Mouse (Mus musculus) liver, adult 2 months (tissue): ENCODE data around the gene Ngdn. TPM values are rescaled to one million over a fixed set of nuclear protein-coding genes. Genes with fewer than 3 reads are reported as not detected.

ENCODE experiments used
- DNase-seq: peaks from one replicate; pipeline ENCODE4 v3.0.0-alpha.2; 2011; ENCODE audit warnings: low read depth, low spot score; ENCODE audit errors: extremely low read depth
- H3K27ac ChIP-seq: fragments of 200-500 bp; replicated peaks from 2 replicates; pipeline ENCODE4 v1.5.1; 2012; ENCODE audit warnings: low read depth, mild to moderate bottlenecking, control low read depth, inconsistent platforms, low read length; ENCODE audit not compliant: insufficient read depth
- H3K27me3 ChIP-seq: fragments of 200-500 bp; 2 replicates; pipeline ENCODE4 v1.6.1; 2012; ENCODE audit warnings: mild to moderate bottlenecking, moderate library complexity, low read length, inconsistent platforms; ENCODE audit not compliant: control insufficient read depth, insufficient read depth
- H3K36me3 ChIP-seq: fragments of 200-500 bp; 2 replicates; pipeline ENCODE4 v1.6.1; 2012; ENCODE audit warnings: low read length, inconsistent platforms; ENCODE audit not compliant: control insufficient read depth, insufficient read depth
- H3K4me1 ChIP-seq: fragments of 200-500 bp; 2 replicates; pipeline ENCODE4 v1.6.1; 2011; ENCODE audit warnings: low read length; ENCODE audit not compliant: control insufficient read depth, insufficient read depth
- H3K4me3 ChIP-seq: fragments of 200-500 bp; 2 replicates; pipeline ENCODE4 v1.5.1; 2011; ENCODE audit warnings: low read depth, mild to moderate bottlenecking, control low read depth, low read length, moderate library complexity; ENCODE audit not compliant: insufficient read depth
- H3K79me2 ChIP-seq: fragments of 200-500 bp; 2 replicates; pipeline ENCODE4 v1.6.1; 2012; ENCODE audit warnings: inconsistent platforms, mild to moderate bottlenecking, low read length, moderate library complexity; ENCODE audit not compliant: control insufficient read depth, insufficient read depth
- H3K9ac ChIP-seq: fragments of 200-500 bp; 2 replicates; pipeline ENCODE4 v1.6.1; 2012; ENCODE audit warnings: low read depth, mild to moderate bottlenecking, control low read depth, inconsistent platforms, low read length
- CTCF ChIP-seq: fragments of 200-500 bp; IDR thresholded peaks from 2 replicates; pipeline ENCODE4 v1.5.1; 2011; ENCODE audit warnings: low read depth, low read length, control low read depth
- POLR2A ChIP-seq: fragments of 200-500 bp; IDR thresholded peaks from 2 replicates; pipeline ENCODE4 v1.6.1; 2011; ENCODE audit warnings: low read length, control low read depth; ENCODE audit not compliant: insufficient read depth; ENCODE audit errors: extremely low read depth
- WGBS: fragments of 180-500 bp; shearing (Covaris S2); methylation state at CpG from one replicate; pipeline ENCODE4 v1.1.7; 2018; 5-methylcytosine and 5-hydroxymethylcytosine counted together
- polyA plus RNA-seq: library from polyadenylated mRNA; depleted of rRNA; stranded (reverse); fragments of >200 nt; gene quantifications from 2 replicates; pipeline ENCODE4 v1.2.3, GENCODE M21; 2012
- total RNA-seq: library from RNA; depleted of rRNA; stranded (reverse); fragments of >200 nt; gene quantifications from 2 replicates; pipeline ENCODE4 v1.2.3, GENCODE M21; 2014

Ngdn gene
- total and polyA plus RNA-seq, 2 experiments: 8.1 to 26.9 TPM

- Histone ChIP-seq H3K36me3 (no peaks in the 10 kb centered on the region), H3K27ac (no peak overlapping the region), H3K79me2 (no peaks in the 10 kb centered on the region), H3K4me1 (no peaks in the 10 kb centered on the region), H3K27me3 (no peaks in the 10 kb centered on the region), H3K9ac (no peak overlapping the region), H3K4me3 (no peak overlapping the region)
- no peak for DNase-seq
- TF ChIP-seq CTCF (no peak), POLR2A (no peak)
- WGBS: 79% methylated on average over 1 of the region's 1 CpGs
Measured at GRCm38 (mm10) chr14:55059009-55059408, 43.8 kb downstream of the Ngdn start.

- Histone ChIP-seq H3K27me3 (no peaks in the 10 kb centered on the region), H3K4me3 (no peak overlapping the region), H3K36me3 (no peaks in the 10 kb centered on the region), H3K79me2 (no peaks in the 10 kb centered on the region), H3K9ac (no peak overlapping the region), H3K4me1 (no peaks in the 10 kb centered on the region), H3K27ac (no peak overlapping the region)
- peak; percentile 25 for DNase-seq
- TF ChIP-seq POLR2A (no peak), CTCF (no peak)
- WGBS: 61% methylated on average over 5 of the region's 5 CpGs
Measured at GRCm38 (mm10) chr14:55059931-55060330, 44.7 kb downstream of the Ngdn start.

- DNase-seq: no peak
- Histone ChIP-seq H3K9ac (no peak overlapping the region), H3K4me1 (no peaks in the 10 kb centered on the region), H3K36me3 (no peaks in the 10 kb centered on the region), H3K27ac (no peak overlapping the region), H3K79me2 (no peaks in the 10 kb centered on the region), H3K27me3 (no peaks in the 10 kb centered on the region), H3K4me3 (no peak overlapping the region)
- TF ChIP-seq POLR2A: no peak
- TF ChIP-seq CTCF: no peak
- 67% methylated on average over 7 of the region's 7 CpGs for WGBS
Measured at GRCm38 (mm10) chr14:55061845-55062244, 46.6 kb downstream of the Ngdn start.

- H3K9ac ChIP-seq: no peak overlapping the region
- H3K27me3 ChIP-seq: no peaks in the 10 kb centered on the region
- DNase-seq: no peak
- H3K79me2 ChIP-seq: no peaks in the 10 kb centered on the region
- H3K4me3 ChIP-seq: no peak overlapping the region
- H3K27ac ChIP-seq: no peak overlapping the region
- 78% methylated on average over 16 of the region's 17 CpGs for WGBS
- TF ChIP-seq CTCF (no peak), POLR2A (no peak)
- H3K36me3 ChIP-seq: peaks cover 2% of the 10 kb centered on the region; the same call in 1 of the 2 replicates
- H3K4me1 ChIP-seq: no peaks in the 10 kb centered on the region
Measured at GRCm38 (mm10) chr14:55062626-55063025, 47.4 kb downstream of the Ngdn start.

- no peaks in the 10 kb centered on the region for H3K27me3 ChIP-seq
- H3K27ac ChIP-seq: no peak overlapping the region
- no peak overlapping the region for H3K9ac ChIP-seq
- no peaks in the 10 kb centered on the region for H3K79me2 ChIP-seq
- no peak for DNase-seq
- H3K4me1 ChIP-seq: no peaks in the 10 kb centered on the region
- no peak overlapping the region for H3K4me3 ChIP-seq
- WGBS: 85% methylated on average over 5 of the region's 5 CpGs
- TF ChIP-seq POLR2A: no peak
- no peak for TF ChIP-seq CTCF
- peaks cover 2% of the 10 kb centered on the region; the same call in 1 of the 2 replicates for H3K36me3 ChIP-seq
Measured at GRCm38 (mm10) chr14:55063117-55063516, 47.9 kb downstream of the Ngdn start.

- Histone ChIP-seq H3K79me2 (no peaks in the 10 kb centered on the region), H3K9ac (no peak overlapping the region), H3K4me3 (no peak overlapping the region), H3K27ac (no peak overlapping the region), H3K36me3 (peaks cover 2% of the 10 kb centered on the region; the same call in 1 of the 2 replicates), H3K27me3 (no peaks in the 10 kb centered on the region), H3K4me1 (no peaks in the 10 kb centered on the region)
- TF ChIP-seq POLR2A: no peak
- TF ChIP-seq CTCF: no peak
- WGBS: 94% methylated on average over 22 of the region's 22 CpGs
- no peak for DNase-seq
Measured at GRCm38 (mm10) chr14:55063581-55064381, 48.5 kb downstream of the Ngdn start.
